Mouse (Mus musculus) midbrain, embryonic 15.5 days (tissue): Measurements from ENCODE around the gene Trim11. TPM values are rescaled to one million over a fixed set of nuclear protein-coding genes. Genes with fewer than 3 reads are reported as not detected.

ENCODE experiments used
- ATAC-seq: fragments of 200-750 bp; cut with Nextera tagmentation; replicated peaks from 2 replicates; pipeline ENCODE4 v1.8.0; 2017; ENCODE audit warnings: moderate TSS enrichment
- H3K27ac ChIP-seq: fragments of 300-500 bp; sonication (generic); 2 replicates; pipeline ENCODE4 v1.5.1; 2015; ENCODE audit warnings: mild to moderate bottlenecking, inconsistent platforms
- H3K27me3 ChIP-seq: fragments of 300-500 bp; sonication (generic); replicated peaks from 2 replicates; pipeline ENCODE4 v1.6.1; 2015; ENCODE audit warnings: inconsistent platforms
- H3K36me3 ChIP-seq: fragments of 300-500 bp; sonication (generic); replicated peaks from 2 replicates; pipeline ENCODE4 v1.6.1; 2015; ENCODE audit warnings: inconsistent platforms
- H3K4me1 ChIP-seq: fragments of 300-500 bp; sonication (generic); 2 replicates; pipeline ENCODE4 v1.6.1; 2015; ENCODE audit warnings: inconsistent platforms
- H3K4me2 ChIP-seq: fragments of 300-500 bp; sonication (generic); 2 replicates; pipeline ENCODE4 v1.6.1; 2015; ENCODE audit warnings: inconsistent platforms, mild to moderate bottlenecking, moderate library complexity
- H3K4me3 ChIP-seq: fragments of 300-500 bp; sonication (generic); 2 replicates; pipeline ENCODE4 v1.5.1; 2015; ENCODE audit warnings: mild to moderate bottlenecking, inconsistent platforms
- H3K9ac ChIP-seq: fragments of 300-500 bp; sonication (generic); 2 replicates; pipeline ENCODE4 v1.6.1; 2015; ENCODE audit warnings: mild to moderate bottlenecking, inconsistent platforms
- H3K9me3 ChIP-seq: fragments of 300-500 bp; sonication (generic); 2 replicates; pipeline ENCODE4 v1.6.1; 2016; ENCODE audit warnings: inconsistent platforms
- WGBS: fragments of 180-500 bp; shearing (Covaris S2); methylation state at CpG from one replicate; pipeline ENCODE4 v1.1.7; 2015; ENCODE audit warnings: mixed read lengths; 5-methylcytosine and 5-hydroxymethylcytosine counted together
- polyA plus RNA-seq: library from polyadenylated mRNA; unstranded; fragments of >200 nt; fragmentation: Nextera tagmentation; extraction: Ambion mirVana; gene quantifications from 2 replicates; pipeline ENCODE4 v1.2.1, GENCODE M21; 2015

Gene Trim11
- polyA plus RNA-seq, 1 experiment from 2014 or later = 22.1 TPM

DNA sequence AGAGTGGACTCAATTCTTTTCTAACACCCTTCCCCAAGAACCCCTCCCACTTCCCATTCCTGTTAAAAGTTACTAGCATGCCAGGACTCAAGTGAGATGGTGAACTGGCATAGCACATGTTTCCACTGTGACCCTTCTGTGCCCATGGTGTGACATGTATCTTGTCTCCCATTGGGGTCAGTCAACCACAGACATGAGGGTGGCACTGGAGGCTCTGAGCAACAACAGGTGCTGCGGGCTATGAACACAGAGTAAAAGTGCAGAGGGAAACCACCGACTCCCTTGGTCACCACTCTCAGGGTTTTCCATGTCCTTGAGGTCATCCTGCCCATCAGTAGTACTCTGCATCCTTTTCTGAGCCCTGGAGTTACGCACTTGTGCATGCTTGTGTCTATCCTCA, 6.1 kb upstream of the Trim11 start:
- Histone ChIP-seq H3K9ac (no peak overlapping the region), H3K4me3 (no peak overlapping the region), H3K4me1 (peaks cover 11% of the 10 kb centered on the region), H3K9me3 (no peaks in the 10 kb centered on the region), H3K36me3 (0 out of 2 replicates have a peak, but pooled peaks cover 5% of the 10 kb centered on the region), H3K4me2 (no peak overlapping the region), H3K27me3 (no peaks in the 10 kb centered on the region), H3K27ac (no peak overlapping the region)
- ATAC-seq = no peak
- 95% methylated on average over 3 of the region's 3 CpGs for WGBS

GRCm38 (mm10) chr11:58974414-58974813, 3.5 kb upstream of the Trim11 start:
- H3K4me2 ChIP-seq = no peak overlapping the region
- 97% methylated on average over 3 of the region's 3 CpGs for whole genome bisulfite sequencing
- no peak overlapping the region for H3K9ac ChIP-seq
- no peak for ATAC-seq
- H3K27me3 ChIP-seq = no peaks in the 10 kb centered on the region
- no peak overlapping the region for H3K4me3 ChIP-seq
- 0 out of 2 replicates have a peak, but pooled peaks cover 5% of the 10 kb centered on the region for H3K36me3 ChIP-seq
- H3K27ac ChIP-seq = no peak overlapping the region
- H3K9me3 ChIP-seq = no peaks in the 10 kb centered on the region
- H3K4me1 ChIP-seq = peaks cover 25% of the 10 kb centered on the region

DNA sequence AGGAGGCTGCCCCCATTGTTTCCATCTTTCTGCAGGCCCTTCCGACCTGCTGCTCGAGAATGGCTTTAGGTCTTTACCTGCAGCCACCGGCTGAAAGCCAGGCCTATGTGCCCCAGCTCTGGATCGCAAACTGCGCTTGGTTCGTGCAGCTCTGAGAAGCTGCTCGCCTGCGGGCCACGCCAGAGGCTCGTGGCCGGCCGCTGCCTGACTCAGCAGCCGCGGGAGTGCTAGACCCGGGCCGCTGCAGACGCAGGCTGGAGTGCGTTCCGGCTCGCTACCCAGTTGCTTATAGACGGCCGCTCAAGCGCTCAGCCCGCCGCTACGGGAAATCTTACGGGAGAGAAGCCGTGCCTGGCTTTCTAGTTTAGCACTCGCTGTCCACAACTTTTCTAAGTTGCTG, 743 bp upstream of the Trim11 start:
- Histone ChIP-seq H3K4me1 (peaks cover 50% of the 10 kb centered on the region), H3K4me3 (peak overlapping the region; percentile 93), H3K36me3 (peaks cover 3% of the 10 kb centered on the region; the same call in 1 of the 2 replicates), H3K9me3 (no peaks in the 10 kb centered on the region), H3K4me2 (peak overlapping the region; percentile 99), H3K27ac (peak overlapping the region; percentile 76), H3K9ac (peak overlapping the region; percentile 85), H3K27me3 (no peaks in the 10 kb centered on the region)
- WGBS = under 1% methylated on average over 29 of the region's 29 CpGs
- ATAC-seq = no peak

GRCm38 (mm10) chr11:58977607-58978026, 276 bp upstream of the Trim11 start:
- peaks cover 50% of the 10 kb centered on the region for H3K4me1 ChIP-seq
- peak overlapping the region; percentile 99 for H3K4me2 ChIP-seq
- peak overlapping the region; percentile 93 for H3K4me3 ChIP-seq
- under 1% methylated on average over 21 of the region's 21 CpGs for WGBS
- H3K9ac ChIP-seq = peak overlapping the region; percentile 85
- peak overlapping the region; percentile 76 for H3K27ac ChIP-seq
- H3K9me3 ChIP-seq = no peaks in the 10 kb centered on the region
- no peaks in the 10 kb centered on the region for H3K27me3 ChIP-seq
- ATAC-seq = peak; percentile 37; the same call in 1 of the 2 replicates
- H3K36me3 ChIP-seq = peaks cover 8% of the 10 kb centered on the region; the same call in 1 of the 2 replicates

GRCm38 (mm10) chr11:58978706-58979030, 775 bp downstream of the Trim11 start:
- peak; percentile 18; the same call in 1 of the 2 replicates for ATAC-seq
- WGBS = 4% methylated on average over 5 of the region's 5 CpGs
- peaks cover 50% of the 10 kb centered on the region for H3K4me1 ChIP-seq

DNA sequence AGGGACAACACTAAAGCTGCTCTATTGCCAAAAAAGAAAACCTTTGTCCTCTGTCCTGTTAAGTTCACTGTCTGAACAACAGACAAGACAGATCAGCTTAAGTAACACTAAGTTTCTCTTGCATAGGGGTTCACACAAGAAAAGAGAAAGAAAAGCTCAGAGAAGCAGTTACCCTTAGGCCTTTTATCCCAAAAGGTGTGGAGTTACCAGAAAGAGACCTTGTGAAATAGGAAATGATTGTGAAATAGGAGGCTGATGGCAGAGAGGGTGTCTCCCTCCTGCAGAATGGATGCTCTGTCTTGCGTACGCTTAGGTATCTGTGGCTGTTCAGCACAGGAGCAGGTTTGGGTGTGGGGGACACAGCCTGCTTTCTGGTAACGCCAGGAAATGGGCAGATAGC, 1.3 kb downstream of the Trim11 start:
- Histone ChIP-seq H3K4me1 (peaks cover 50% of the 10 kb centered on the region), H3K4me3 (peak overlapping the region; percentile 93), H3K9ac (peak overlapping the region; percentile 85), H3K27me3 (no peaks in the 10 kb centered on the region), H3K4me2 (peak overlapping the region; percentile 99), H3K27ac (no peak overlapping the region), H3K9me3 (no peaks in the 10 kb centered on the region), H3K36me3 (peaks cover 10% of the 10 kb centered on the region; the same call in 1 of the 2 replicates)
- 80% methylated on average over 3 of the region's 3 CpGs for WGBS
- ATAC-seq = no peak

More at GRCm38 (mm10) chr11:58978706-58979030, 775 bp downstream of the Trim11 start:
- H3K4me2 ChIP-seq = peak overlapping the region; percentile 99
- no peaks in the 10 kb centered on the region for H3K9me3 ChIP-seq
- H3K9ac ChIP-seq = peak overlapping the region; percentile 85
- H3K36me3 ChIP-seq = peaks cover 10% of the 10 kb centered on the region; the same call in 1 of the 2 replicates
- H3K4me3 ChIP-seq = peak overlapping the region; percentile 93
- no peak overlapping the region for H3K27ac ChIP-seq
- no peaks in the 10 kb centered on the region for H3K27me3 ChIP-seq

DNA sequence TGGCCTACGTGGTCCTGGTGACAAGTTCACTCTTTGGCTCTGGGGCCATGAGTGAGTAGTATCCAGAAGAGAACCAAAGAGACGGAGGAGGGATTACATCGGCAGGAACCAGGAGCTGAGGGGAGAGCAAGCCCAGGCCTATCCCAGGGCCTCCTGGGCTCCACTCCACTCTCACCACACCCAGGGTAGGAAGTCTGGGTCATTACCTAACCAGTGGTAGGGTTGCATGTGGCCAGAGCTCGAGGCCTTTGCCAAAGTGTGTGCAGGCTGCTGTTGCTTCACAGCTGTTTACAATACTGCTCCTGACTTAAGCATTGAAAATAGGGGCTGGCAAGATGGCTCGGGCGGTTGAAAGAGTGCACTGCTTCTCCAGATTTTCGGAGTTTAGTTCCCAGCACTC, 1.8 kb downstream of the Trim11 start:
- peak overlapping the region; percentile 99 for H3K4me2 ChIP-seq
- no peaks in the 10 kb centered on the region for H3K9me3 ChIP-seq
- H3K27me3 ChIP-seq = no peaks in the 10 kb centered on the region
- peak overlapping the region; percentile 93 for H3K4me3 ChIP-seq
- ATAC-seq = no peak
- H3K27ac ChIP-seq = no peak overlapping the region
- H3K4me1 ChIP-seq = peaks cover 50% of the 10 kb centered on the region
- H3K9ac ChIP-seq = peak overlapping the region; percentile 85; the same call in 1 of the 2 replicates
- peaks cover 11% of the 10 kb centered on the region; the same call in 1 of the 2 replicates for H3K36me3 ChIP-seq
- 85% methylated on average over 7 of the region's 7 CpGs for WGBS

GRCm38 (mm10) chr11:58980381-58980990, 2.6 kb downstream of the Trim11 start:
- no peak overlapping the region for H3K4me3 ChIP-seq
- 69% methylated on average over 5 of the region's 5 CpGs for whole genome bisulfite sequencing
- no peaks in the 10 kb centered on the region for H3K9me3 ChIP-seq
- peak overlapping the region; percentile 99 for H3K4me2 ChIP-seq
- H3K4me1 ChIP-seq = peaks cover 47% of the 10 kb centered on the region
- peaks cover 15% of the 10 kb centered on the region; the same call in 1 of the 2 replicates for H3K36me3 ChIP-seq
- H3K27ac ChIP-seq = no peak overlapping the region
- no peaks in the 10 kb centered on the region for H3K27me3 ChIP-seq
- ATAC-seq = no peak
- H3K9ac ChIP-seq = no peak overlapping the region

DNA sequence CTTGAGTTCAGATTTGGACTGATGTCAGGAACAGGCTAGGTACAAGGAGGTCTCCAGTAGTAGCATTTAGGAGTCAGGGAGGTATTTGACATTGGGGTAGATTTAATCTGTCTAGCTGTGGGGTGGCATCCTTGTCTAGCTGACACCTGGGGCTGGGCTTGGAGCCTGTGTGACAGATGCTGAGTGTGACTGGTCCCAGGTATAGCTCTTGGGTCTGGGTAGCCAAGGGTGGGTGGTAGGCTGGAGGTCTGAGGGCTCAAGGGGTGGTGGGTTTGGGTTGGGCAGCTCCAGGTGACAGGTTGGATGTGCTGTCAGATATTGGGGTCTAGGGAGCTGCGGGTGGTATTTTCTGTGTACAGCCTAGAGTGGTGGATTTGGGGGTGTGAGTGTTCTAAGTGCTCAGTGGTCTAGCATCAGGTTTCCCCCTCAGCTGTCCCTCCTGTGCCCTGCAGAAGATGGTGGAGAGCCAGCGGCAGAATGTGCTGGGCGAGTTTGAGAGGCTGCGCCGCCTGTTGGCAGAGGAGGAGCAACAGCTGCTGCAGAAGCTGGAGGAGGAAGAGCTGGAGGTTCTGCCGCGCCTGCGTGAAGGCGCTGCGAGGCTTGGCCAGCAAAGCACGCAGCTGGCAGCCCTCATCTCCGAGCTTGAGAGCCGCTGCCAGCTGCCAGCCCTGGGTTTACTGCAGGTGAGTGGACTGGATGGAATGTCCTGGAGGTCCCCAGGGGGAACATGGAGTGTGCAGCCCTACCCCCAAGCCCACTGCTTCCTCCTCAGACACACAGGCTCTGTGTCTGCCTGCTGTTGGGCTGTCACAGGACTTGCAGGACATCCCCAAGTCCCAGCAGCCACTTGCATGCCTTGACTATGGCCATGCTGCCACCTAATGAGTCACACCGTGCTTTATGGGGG, 3.9 kb downstream of the Trim11 start:
- Histone ChIP-seq H3K27me3 (no peaks in the 10 kb centered on the region), H3K4me2 (no peak overlapping the region), H3K9ac (no peak overlapping the region), H3K4me1 (peaks cover 39% of the 10 kb centered on the region), H3K36me3 (peaks cover 19% of the 10 kb centered on the region; the same call in 1 of the 2 replicates), H3K27ac (no peak overlapping the region), H3K9me3 (no peaks in the 10 kb centered on the region), H3K4me3 (no peak overlapping the region)
- WGBS = 46% methylated on average over 14 of the region's 14 CpGs
- no peak for ATAC-seq

GRCm38 (mm10) chr11:58982471-58983097, 4.7 kb downstream of the Trim11 start:
- peaks cover 24% of the 10 kb centered on the region; the same call in 1 of the 2 replicates for H3K36me3 ChIP-seq
- H3K4me1 ChIP-seq = peaks cover 35% of the 10 kb centered on the region
- H3K27me3 ChIP-seq = no peaks in the 10 kb centered on the region
- H3K4me3 ChIP-seq = no peak overlapping the region
- ATAC-seq = no peak
- H3K27ac ChIP-seq = no peak overlapping the region
- no peak overlapping the region for H3K9ac ChIP-seq
- no peaks in the 10 kb centered on the region for H3K9me3 ChIP-seq
- WGBS = 86% methylated on average over 18 of the region's 18 CpGs
- no peak overlapping the region for H3K4me2 ChIP-seq

GRCm38 (mm10) chr11:58983691-58984341, 5.9 kb downstream of the Trim11 start:
- 92% methylated on average over 6 of the region's 6 CpGs for WGBS
- Histone ChIP-seq H3K4me3 (no peak overlapping the region), H3K27me3 (no peaks in the 10 kb centered on the region), H3K9ac (no peak overlapping the region), H3K27ac (no peak overlapping the region), H3K9me3 (no peaks in the 10 kb centered on the region), H3K36me3 (peaks cover 27% of the 10 kb centered on the region; the same call in 1 of the 2 replicates), H3K4me2 (no peak overlapping the region), H3K4me1 (peaks cover 31% of the 10 kb centered on the region)
- no peak for ATAC-seq
